Mouse (Mus musculus) CH12.LX (cell line): Measurements from ENCODE around the gene Clec2d. TPM values are rescaled to one million over a fixed set of nuclear protein-coding genes. Genes with fewer than 3 reads are reported as not detected.
"Not testable (repeated sequence)": the region's sequence is repeated elsewhere in the genome, so short reads cannot be mapped to it uniquely, and the experiment has no call there.

Experiments
- DNase-seq: peaks from one replicate; pipeline ENCODE4 v3.0.0-alpha.2; 2013; ENCODE audit errors: extremely low read depth
- H3K27ac ChIP-seq: 2 replicates; pipeline ENCODE4 v1.5.1; 2012; ENCODE audit warnings: low read depth, mild to moderate bottlenecking, control low read depth, moderate library complexity; ENCODE audit not compliant: insufficient read depth
- H3K27me3 ChIP-seq: replicated peaks from 2 replicates; pipeline ENCODE3; 2012; ENCODE audit warnings: inconsistent platforms
- H3K36me3 ChIP-seq, 2 experiments: replicated peaks in 1 of 2; 2 replicates each; pipeline versions ENCODE3 to v1.6.1; 2012; ENCODE audit warnings: inconsistent platforms in 1 of 2, low read length in 1 of 2, mild to moderate bottlenecking in 1 of 2, mixed read lengths in 1 of 2, moderate library complexity in 1 of 2; ENCODE audit not compliant: control insufficient read depth in 1 of 2, insufficient read depth in 1 of 2
- H3K4me1 ChIP-seq, 2 experiments: 2 replicates each; pipeline ENCODE4 v1.6.1; 2012; ENCODE audit warnings: inconsistent platforms in 1 of 2, moderate library complexity in 1 of 2; ENCODE audit not compliant: insufficient read depth in 2 of 2, control insufficient read depth in 1 of 2
- H3K4me2 ChIP-seq: 2 replicates; pipeline ENCODE4 v1.6.1; 2012; ENCODE audit warnings: low read depth, mild to moderate bottlenecking, control low read depth; ENCODE audit not compliant: poor library complexity, insufficient read depth, severe bottlenecking
- H3K4me3 ChIP-seq, 3 experiments: fragments of 150-350 bp in 1 of 3; sonication (generic) in 1 of 3; replicated peaks in 1 of 3; 2 replicates each; pipeline versions ENCODE3 to v1.5.1; 2011 to 2012; ENCODE audit warnings: low read depth in 2 of 3, low read length in 2 of 3, mild to moderate bottlenecking in 2 of 3, moderate library complexity in 2 of 3, control low read depth in 1 of 3, improper control_type of control experiment in 1 of 3, inconsistent platforms in 1 of 3, mixed read lengths in 1 of 3; ENCODE audit not compliant: poor library complexity in 1 of 3
- H3K79me2 ChIP-seq: replicated peaks from 2 replicates; pipeline ENCODE4 v1.6.1; 2012; ENCODE audit warnings: mild to moderate bottlenecking, moderate library complexity; ENCODE audit not compliant: control insufficient read depth, poor library complexity, insufficient read depth, severe bottlenecking; ENCODE audit errors: extremely low read depth
- H3K9ac ChIP-seq: 2 replicates; pipeline ENCODE4 v1.6.1; 2012; ENCODE audit warnings: low read depth, mild to moderate bottlenecking, control low read depth, moderate library complexity; ENCODE audit not compliant: insufficient read depth
- H3K9me3 ChIP-seq: replicated peaks from 2 replicates; pipeline ENCODE3; 2012; ENCODE audit warnings: low read length, inconsistent platforms, mixed read lengths
- BHLHE40 ChIP-seq: IDR thresholded peaks from 2 replicates; pipeline ENCODE4 v1.6.1; 2011; ENCODE audit warnings: mild to moderate bottlenecking, low read depth, low read length, improper control_type of control experiment
- CHD1 ChIP-seq: IDR thresholded peaks from 2 replicates; pipeline ENCODE4 v1.6.1; 2012; ENCODE audit warnings: low read depth, low read length, improper control_type of control experiment, inconsistent platforms
- CHD2 ChIP-seq: IDR thresholded peaks from 2 replicates; pipeline ENCODE4 v1.6.1; 2011; ENCODE audit warnings: low read length, improper control_type of control experiment
- ELF1 ChIP-seq: IDR thresholded peaks from 2 replicates; pipeline ENCODE4 v1.6.1; 2014; ENCODE audit warnings: low read depth, mild to moderate bottlenecking, inconsistent platforms, low read length, improper control_type of control experiment
- EP300 ChIP-seq: IDR thresholded peaks from 2 replicates; pipeline ENCODE4 v1.6.1; 2011; ENCODE audit warnings: low read length, improper control_type of control experiment
- ETS1 ChIP-seq: conservative IDR thresholded peaks from 2 replicates; pipeline ENCODE4 v1.6.1; 2012; ENCODE audit warnings: low read depth, mild to moderate bottlenecking, inconsistent platforms, low read length, improper control_type of control experiment, moderate library complexity
- IRF4 ChIP-seq: IDR thresholded peaks from 2 replicates; pipeline ENCODE4 v1.6.1; 2014; ENCODE audit warnings: low read depth, mild to moderate bottlenecking, inconsistent platforms, low read length, improper control_type of control experiment
- JUN ChIP-seq: IDR thresholded peaks from 2 replicates; pipeline ENCODE4 v1.6.1; 2011; ENCODE audit warnings: low read depth, mild to moderate bottlenecking, low read length, improper control_type of control experiment, moderate library complexity; ENCODE audit not compliant: insufficient read depth
- JUND ChIP-seq: conservative IDR thresholded peaks from 2 replicates; pipeline ENCODE4 v1.6.1; 2011; ENCODE audit warnings: low read depth, low read length, improper control_type of control experiment
- KAT2A ChIP-seq: IDR thresholded peaks from 2 replicates; pipeline ENCODE4 v1.6.1; 2012; ENCODE audit warnings: low read length, improper control_type of control experiment, inconsistent platforms; ENCODE audit not compliant: insufficient replicate concordance
- MAFK ChIP-seq: IDR thresholded peaks from 2 replicates; pipeline ENCODE4 v1.6.1; 2011; ENCODE audit warnings: low read length, improper control_type of control experiment; ENCODE audit not compliant: insufficient replicate concordance
- MEF2A ChIP-seq: IDR thresholded peaks from 2 replicates; pipeline ENCODE4 v1.6.1; 2014; ENCODE audit warnings: low read depth, mild to moderate bottlenecking, inconsistent platforms, low read length, improper control_type of control experiment, borderline replicate concordance
- MYC ChIP-seq: IDR thresholded peaks from 2 replicates; pipeline ENCODE4 v1.6.1; 2011; ENCODE audit warnings: low read depth, mild to moderate bottlenecking, improper control_type of control experiment, low read length
- NELFE ChIP-seq: IDR thresholded peaks from 2 replicates; pipeline ENCODE4 v1.6.1; 2011; ENCODE audit warnings: low read depth, low read length, improper control_type of control experiment
- POLR2AphosphoS2 ChIP-seq: IDR thresholded peaks from 2 replicates; pipeline ENCODE4 v1.6.1; 2011; ENCODE audit warnings: low read depth, low read length, improper control_type of control experiment
- RCOR1 ChIP-seq: conservative IDR thresholded peaks from 2 replicates; pipeline ENCODE4 v1.6.1; 2012; ENCODE audit warnings: low read depth, mild to moderate bottlenecking, inconsistent platforms, low read length, improper control_type of control experiment
- SIN3A ChIP-seq: IDR thresholded peaks from 2 replicates; pipeline ENCODE4 v1.6.1; 2012; ENCODE audit warnings: low read length, improper control_type of control experiment, inconsistent platforms
- TBP ChIP-seq: conservative IDR thresholded peaks from 2 replicates; pipeline ENCODE4 v1.6.1; 2011; ENCODE audit warnings: low read depth, low read length, improper control_type of control experiment
- TCF12 ChIP-seq: IDR thresholded peaks from 2 replicates; pipeline ENCODE4 v1.6.1; 2014; ENCODE audit warnings: low read depth, mild to moderate bottlenecking, inconsistent platforms, low read length, improper control_type of control experiment
- ZMIZ1 ChIP-seq: IDR thresholded peaks from 2 replicates; pipeline ENCODE4 v1.6.1; 2012; ENCODE audit warnings: low read depth, mild to moderate bottlenecking, inconsistent platforms, low read length, improper control_type of control experiment
- ZNF384 ChIP-seq: IDR thresholded peaks from 2 replicates; pipeline ENCODE4 v1.6.1; 2012; ENCODE audit warnings: low read depth, low read length, improper control_type of control experiment, inconsistent platforms
- dilution Hi-C: fragments of 300-500 bp; cut with MboI; formaldehyde crosslinking; loops from 2 replicates; pipeline ENCODE4 v1.14.3; 2020; ENCODE audit warnings: low sequenced_read_pairs; ENCODE audit not compliant: extremely low pct_unique_long_range_greater_than_20kb, extremely low pct_ligation_motif_present
- in situ Hi-C: fragments of 300-500 bp; cut with MboI; formaldehyde crosslinking; loops from 3 replicates; pipeline ENCODE4 v1.14.3; 2019; ENCODE audit warnings: low sequenced_read_pairs, low pct_ligation_motif_present, low pct_unique_long_range_greater_than_20kb, mixed read lengths
- polyA plus RNA-seq: library from polyadenylated mRNA; unstranded; fragments of >175 nt; gene quantifications from 2 replicates; pipeline ENCODE4 v1.2.1, GENCODE M21; 2012; ENCODE audit warnings: low read depth; ENCODE audit not compliant: insufficient read length
- total RNA-seq, 2 experiments: library from RNA; depleted of rRNA; stranded (reverse); fragments of 300-350 nt in 1 of 2; fragments of >200 nt in 1 of 2; gene quantifications; 2 replicates each; pipeline ENCODE4 v1.2.3; 2012 to 2014

Clec2d gene
- total and polyA plus RNA-seq, 3 experiments: 5.1 to 50.7 (median 25.9) TPM

DNA sequence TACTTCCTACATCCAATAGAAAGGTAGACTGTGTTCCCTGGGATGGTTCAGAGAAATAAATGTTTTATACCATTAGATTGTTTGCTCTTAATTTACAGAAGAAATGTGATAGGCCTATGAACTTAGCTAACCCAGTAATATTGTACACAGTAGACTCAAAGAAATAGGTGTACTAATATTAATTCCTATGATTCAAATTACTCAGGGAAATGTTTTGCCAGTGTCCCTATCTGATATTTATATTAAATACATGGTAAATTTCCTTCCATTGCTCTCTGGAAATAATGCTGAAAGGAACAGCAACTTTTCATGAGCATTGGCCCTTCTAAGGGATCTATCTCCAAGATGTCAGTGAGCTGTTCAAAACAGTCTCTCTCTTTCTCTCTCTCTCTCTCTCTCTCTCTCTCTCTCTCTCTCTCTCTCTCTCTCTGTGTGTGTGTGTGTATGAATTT lies 6.8 kb downstream of the Clec2d start:
- peak; percentile 81 for TF ChIP-seq POLR2AphosphoS2
- TF ChIP-seq MYC: no peak
- no peak for TF ChIP-seq KAT2A
- TF ChIP-seq CHD1: 0 out of 2 replicates have a peak, but pooled peaks have one; percentile 17
- peak; percentile 49; the same call in 1 of the 2 replicates for TF ChIP-seq ZMIZ1
- TF ChIP-seq, all 38 proteins: peak for 3
- in situ Hi-C loops: no loop called here
- no peak overlapping the region for H3K27ac ChIP-seq
- peaks cover 35 to 36% of the 10 kb centered on the region in 2 experiments for H3K36me3 ChIP-seq
- H3K4me3 ChIP-seq: no peak overlapping the region
- H3K9ac ChIP-seq: no peak overlapping the region
- no peak for DNase-seq
- H3K27me3 ChIP-seq: no peaks in the 10 kb centered on the region
- dilution Hi-C loops: no loop called here
- no peak overlapping the region for H3K4me2 ChIP-seq
- H3K4me1 ChIP-seq: peaks cover 0 to 37% of the 10 kb centered on the region in 2 experiments; a peak in 2 of 4 replicates
- H3K9me3 ChIP-seq: no peaks in the 10 kb centered on the region
- H3K79me2 ChIP-seq: peaks cover 34% of the 10 kb centered on the region

DNA sequence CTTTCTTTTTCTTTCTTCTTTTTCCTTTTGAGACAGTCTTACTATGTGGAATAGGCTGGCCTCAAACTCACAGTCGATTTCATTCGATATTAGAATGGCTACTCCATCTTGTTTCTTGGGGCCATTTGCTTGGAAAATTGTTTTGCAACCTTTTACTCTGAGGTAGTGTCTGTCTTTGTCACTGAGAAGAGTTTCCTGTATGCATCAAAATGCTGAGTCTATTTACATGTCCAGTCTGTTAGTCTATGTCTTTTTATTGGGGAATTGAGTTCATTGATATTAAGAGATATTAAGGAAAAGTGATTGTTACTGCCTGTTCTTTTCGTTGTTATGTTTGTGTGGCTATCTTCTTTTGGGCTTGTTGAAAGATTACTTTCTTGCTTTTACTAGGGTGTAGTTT lies 7.4 kb downstream of the Clec2d start:
- H3K9ac ChIP-seq, H3K4me2 ChIP-seq, dilution Hi-C loops, DNase-seq, H3K4me3 ChIP-seq, in situ Hi-C loops, H3K27ac ChIP-seq, H3K27me3 ChIP-seq, H3K9me3 ChIP-seq: not testable (repeated sequence)
- Histone ChIP-seq H3K79me2 (peaks cover 28% of the 10 kb centered on the region), H3K36me3 (peaks cover 31 to 36% of the 10 kb centered on the region in 2 experiments), H3K4me1 (peaks cover 0 to 39% of the 10 kb centered on the region in 2 experiments; a peak in 2 of 4 replicates)
- TF ChIP-seq ZMIZ1: 0 out of 2 replicates have a peak, but pooled peaks have one; percentile 5

DNA sequence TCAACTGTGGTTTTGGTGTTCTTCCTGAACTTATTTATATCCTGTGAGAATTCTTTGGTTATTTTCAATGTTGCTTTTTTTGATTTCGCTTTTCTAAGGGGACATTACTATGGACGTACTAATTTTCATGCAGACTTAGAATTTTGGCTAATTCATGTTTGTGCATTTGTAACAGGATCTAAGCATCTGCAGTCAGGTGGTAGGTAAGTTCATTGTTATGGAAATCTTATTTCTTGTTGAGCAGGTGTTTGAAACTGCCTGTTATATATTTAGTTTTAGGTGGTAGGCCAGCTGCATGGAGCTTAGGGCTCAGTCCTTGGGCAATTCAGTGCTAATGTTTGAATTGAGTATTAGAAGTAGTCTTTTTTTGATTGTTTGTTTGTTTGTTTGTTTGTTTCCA lies 13.0 kb downstream of the Clec2d start:
- Histone ChIP-seq H3K4me2 (peak overlapping the region; percentile 29; the same call in 1 of the 2 replicates), H3K4me1 (peaks cover 6 to 25% of the 10 kb centered on the region in 2 experiments; a peak in 3 of 4 replicates), H3K4me3 (no peak overlapping the region), H3K27ac (no peak overlapping the region), H3K9ac (no peak overlapping the region), H3K27me3 (no peaks in the 10 kb centered on the region), H3K79me2 (no peaks in the 10 kb centered on the region), H3K9me3 (no peaks in the 10 kb centered on the region), H3K36me3 (no peaks in the 10 kb centered on the region)
- dilution Hi-C loops (no loop called here), in situ Hi-C loops (no loop called here)
- DNase-seq: peak; percentile 57
- TF ChIP-seq POLR2AphosphoS2: no peak
- 0 out of 2 replicates have a peak, but pooled peaks have one; percentile 17 for TF ChIP-seq KAT2A
- TF ChIP-seq TCF12: peak; percentile 93
- TF ChIP-seq JUND: peak; percentile 63
- TF ChIP-seq MEF2A: peak; percentile 92
- TF ChIP-seq MAFK: peak; percentile 54
- no peak for TF ChIP-seq ZMIZ1
- TF ChIP-seq ETS1: peak; percentile 61
- TF ChIP-seq IRF4: peak; percentile 71; the same call in 1 of the 2 replicates
- peak; percentile 52; the same call in 1 of the 2 replicates for TF ChIP-seq BHLHE40
- no peak for TF ChIP-seq ELF1
- TF ChIP-seq TBP: no peak
- peak; percentile 47; the same call in 1 of the 2 replicates for TF ChIP-seq CHD2
- TF ChIP-seq MYC: peak; percentile 70
- 0 out of 2 replicates have a peak, but pooled peaks have one; percentile 38 for TF ChIP-seq CHD1
- TF ChIP-seq EP300: peak; percentile 89
- TF ChIP-seq SIN3A: peak; percentile 79; the same call in 1 of the 2 replicates
- TF ChIP-seq NELFE: no peak
- peak; percentile 39 for TF ChIP-seq ZNF384
- TF ChIP-seq JUN: peak; percentile 41
- TF ChIP-seq RCOR1: no peak
